Mouse (Mus musculus): ENCODE measurements around the gene Pla2g2f. TPM values are rescaled to one million over a fixed set of nuclear protein-coding genes. Genes with fewer than 3 reads are reported as not detected.

Pla2g2f gene
- polyA plus RNA-seq, 1 experiment from 2014 or later, result not detected

GRCm38 (mm10) chr4:138792599-138792998 lies 35.2 kb upstream of the Pla2g2f start:
- in situ Hi-C loops (cut with MboI; ENCODE audit: low pct_unique_long_range_greater_than_20kb), result no loop called here
- no peak for DNase-seq (ENCODE audit: low read depth, low spot score)
- no peak for ATAC-seq

GRCm38 (mm10) chr4:138791452-138791851 lies 34.0 kb upstream of the Pla2g2f start:
- POLR2A ChIA-PET, result interaction anchor here (0.7 kb wide), 1 partner anchor 19 kb away, joined by 3 read pairs; no protein-coding TSS in a partner anchor
- no peak for TF ChIP-seq CTCF (IDR thresholded peaks at IDR 0.05)
- no peaks in the 10 kb centered on the region for H3K27me3 ChIP-seq
- DNase-seq (ENCODE audit: low read depth, low spot score) (no peak), ATAC-seq (no peak)
- CTCF ChIA-PET, result no interaction called here
- in situ Hi-C loops (cut with MboI; ENCODE audit: low pct_unique_long_range_greater_than_20kb), result no loop called here

More at GRCm38 (mm10) chr4:138792599-138792998, 35.2 kb upstream of the Pla2g2f start:
- ChIA-PET POLR2A (no interaction called here), CTCF (no interaction called here)
- no peak for TF ChIP-seq CTCF (IDR thresholded peaks at IDR 0.05)
- H3K27me3 ChIP-seq, result no peaks in the 10 kb centered on the region

GRCm38 (mm10) chr4:138788381-138788780 lies 31.0 kb upstream of the Pla2g2f start:
- DNase-seq (ENCODE audit: low read depth, low spot score) (no peak), ATAC-seq (no peak)
- ChIA-PET CTCF (no interaction called here), POLR2A (interaction anchor here (1.0 kb wide), 1 partner anchor 16 kb away, joined by 3 read pairs; no protein-coding TSS in a partner anchor)
- in situ Hi-C loops (cut with MboI; ENCODE audit: low pct_unique_long_range_greater_than_20kb), result no loop called here
- TF ChIP-seq CTCF (IDR thresholded peaks at IDR 0.05), result no peak
- H3K27me3 ChIP-seq, result no peaks in the 10 kb centered on the region

- in situ Hi-C loops (cut with MboI; ENCODE audit: low pct_unique_long_range_greater_than_20kb), result no loop called here
- ChIA-PET POLR2A (no interaction called here), CTCF (no interaction called here)
- no peak for DNase-seq (ENCODE audit: low read depth, low spot score)
- TF ChIP-seq CTCF (IDR thresholded peaks at IDR 0.05), result no peak
- H3K27me3 ChIP-seq, result no peaks in the 10 kb centered on the region
- no peak for ATAC-seq
Observed at GRCm38 (mm10) chr4:138786141-138786540, 28.7 kb upstream of the Pla2g2f start.

- DNase-seq (ENCODE audit: low read depth, low spot score) (no peak), ATAC-seq (no peak)
- POLR2A ChIA-PET, result no interaction called here
- CTCF ChIA-PET, result no interaction called here
- TF ChIP-seq CTCF (IDR thresholded peaks at IDR 0.05), result no peak
- no peaks in the 10 kb centered on the region for H3K27me3 ChIP-seq
- in situ Hi-C loops (cut with MboI; ENCODE audit: low pct_unique_long_range_greater_than_20kb), result no loop called here
Observed at GRCm38 (mm10) chr4:138785721-138786120, 28.3 kb upstream of the Pla2g2f start.

GRCm38 (mm10) chr4:138782098-138782497 lies 24.7 kb upstream of the Pla2g2f start:
- in situ Hi-C loops (cut with MboI; ENCODE audit: low pct_unique_long_range_greater_than_20kb), result no loop called here
- POLR2A ChIA-PET, result no interaction called here
- peaks cover 6% of the 10 kb centered on the region for H3K27me3 ChIP-seq
- DNase-seq (ENCODE audit: low read depth, low spot score) (no peak), ATAC-seq (no peak)
- no peak for TF ChIP-seq CTCF (IDR thresholded peaks at IDR 0.05)
- CTCF ChIA-PET, result no interaction called here

- DNase-seq (ENCODE audit: low read depth, low spot score), result no peak
- CTCF ChIA-PET, result no interaction called here
- ATAC-seq, result no peak
- peaks cover 6% of the 10 kb centered on the region for H3K27me3 ChIP-seq
- POLR2A ChIA-PET, result interaction anchor here (0.6 kb wide), 1 partner anchor 78 kb away, joined by 3 read pairs; no protein-coding TSS in a partner anchor
- no peak for TF ChIP-seq CTCF (IDR thresholded peaks at IDR 0.05)
- in situ Hi-C loops (cut with MboI; ENCODE audit: low pct_unique_long_range_greater_than_20kb), result no loop called here
Observed at GRCm38 (mm10) chr4:138780300-138780699, 22.9 kb upstream of the Pla2g2f start.

GRCm38 (mm10) chr4:138777417-138778407 lies 20.3 kb upstream of the Pla2g2f start:
- DNase-seq (ENCODE audit: low read depth, low spot score), result no peak
- H3K27me3 ChIP-seq, result peaks cover 6% of the 10 kb centered on the region
- no peak for TF ChIP-seq CTCF (IDR thresholded peaks at IDR 0.05)
- in situ Hi-C loops (cut with MboI; ENCODE audit: low pct_unique_long_range_greater_than_20kb), result no loop called here
- POLR2A ChIA-PET, result no interaction called here
- CTCF ChIA-PET, result no interaction called here
- ATAC-seq, result no peak

- CTCF ChIA-PET, result no interaction called here
- no peak for DNase-seq (ENCODE audit: low read depth, low spot score)
- ATAC-seq, result no peak
- POLR2A ChIA-PET, result no interaction called here
- TF ChIP-seq CTCF (IDR thresholded peaks at IDR 0.05), result no peak
- in situ Hi-C loops (cut with MboI; ENCODE audit: low pct_unique_long_range_greater_than_20kb), result no loop called here
- peaks cover 6% of the 10 kb centered on the region for H3K27me3 ChIP-seq
Observed at GRCm38 (mm10) chr4:138775435-138775834, 18.0 kb upstream of the Pla2g2f start, which contains the start of gene Pla2g2d. Gene Pla2g2d, plus strand, starts transcription at chr4:138775735.

GRCm38 (mm10) chr4:138772386-138772785 lies 15.0 kb upstream of the Pla2g2f start:
- DNase-seq (ENCODE audit: low read depth, low spot score), result no peak
- CTCF ChIA-PET, result no interaction called here
- TF ChIP-seq CTCF (IDR thresholded peaks at IDR 0.05), result no peak
- no peaks in the 10 kb centered on the region for H3K27me3 ChIP-seq
- no peak for ATAC-seq
- POLR2A ChIA-PET, result no interaction called here
- in situ Hi-C loops (cut with MboI; ENCODE audit: low pct_unique_long_range_greater_than_20kb), result no loop called here

GRCm38 (mm10) chr4:138771970-138772369 lies 14.5 kb upstream of the Pla2g2f start:
- CTCF ChIA-PET, result interaction anchor here (0.9 kb wide), 1 partner anchor 325 kb away, joined by 3 read pairs; no protein-coding TSS in a partner anchor
- DNase-seq (ENCODE audit: low read depth, low spot score), result no peak
- in situ Hi-C loops (cut with MboI; ENCODE audit: low pct_unique_long_range_greater_than_20kb), result no loop called here
- no peak for ATAC-seq
- no peaks in the 10 kb centered on the region for H3K27me3 ChIP-seq
- POLR2A ChIA-PET, result no interaction called here
- no peak for TF ChIP-seq CTCF (IDR thresholded peaks at IDR 0.05)

All from Patski (cell line).